15 mouse cellular contexts compared by ENCODE assay signal in genomic region chr6:55174741-55175181, GRCm38 (mm10). TPM values are rescaled to one million over a fixed set of nuclear protein-coding genes. Genes with fewer than 3 reads are reported as not detected.
DNase-seq lines count a peak whose midpoint lies in the region; ATAC-seq and TF ChIP-seq lines count a peak whose summit lies in the region.
"Had no signal": no experiment of that assay in that cellular context is flagged by ENCODE, and none has a peak within 500 bp of the region (broad histone marks: within the 10 kb centered on the region; RNA-seq: fewer than 3 reads in every experiment).

Gene Inmt, minus strand, starts transcription at chr6:55175043.

- peak within 1 kb of the TSS; percentile 44; the same call in 1 of the 2 replicates for H3K27ac ChIP-seq in gastrocnemius, adult 2 months
- no peak within 1 kb of the TSS for H3K27ac ChIP-seq in midbrain, embryonic 11.5 days (ENCODE audit: low read depth, low read length)
- H3K27ac ChIP-seq in midbrain, embryonic 10.5 days (replicated peaks), result no peak within 1 kb of the TSS
- H3K27ac ChIP-seq: hindbrain, postnatal 0 days; limb, embryonic 13.5 days; neural tube, embryonic 15.5 days had no signal

- no peaks in the 10 kb centered on the region for H3K9me3 ChIP-seq in midbrain, embryonic 11.5 days (ENCODE audit: control insufficient read depth, low read length)
- H3K9me3 ChIP-seq in midbrain, embryonic 10.5 days (replicated peaks), result no peaks in the 10 kb centered on the region
- H3K9me3 ChIP-seq: limb, embryonic 13.5 days; neural tube, embryonic 15.5 days had no signal

- H3K4me1 ChIP-seq in midbrain, embryonic 11.5 days (ENCODE audit: control insufficient read depth, insufficient read depth, low read length), result peaks cover 10% of the 10 kb centered on the region
- H3K4me1 ChIP-seq in midbrain, embryonic 10.5 days, result peaks cover 41% of the 10 kb centered on the region
- H3K4me1 ChIP-seq: neural tube, embryonic 15.5 days had no signal

- intact Hi-C loops in gastrocnemius, adult 2 months (cut with DNase I), result no loop called here

- no peak for TF ChIP-seq CTCF in gastrocnemius, adult 2 months (IDR thresholded peaks at IDR 0.05)

- H3K36me3 ChIP-seq in midbrain, embryonic 11.5 days (ENCODE audit: control insufficient read depth, insufficient read depth, low read length), result no peaks in the 10 kb centered on the region
- no peaks in the 10 kb centered on the region for H3K36me3 ChIP-seq in midbrain, embryonic 10.5 days
- H3K36me3 ChIP-seq: limb, embryonic 13.5 days; neural tube, embryonic 15.5 days had no signal

- H3K9ac ChIP-seq in midbrain, embryonic 11.5 days (ENCODE audit: low read length), result no peak within 1 kb of the TSS
- H3K9ac ChIP-seq: limb, embryonic 13.5 days; neural tube, embryonic 15.5 days had no signal

- H3K4me3 ChIP-seq in gastrocnemius, adult 2 months, result peak within 1 kb of the TSS; percentile 54
- no peak within 1 kb of the TSS for H3K4me3 ChIP-seq in midbrain, embryonic 11.5 days (ENCODE audit: low read depth, low read length)
- H3K4me3 ChIP-seq in midbrain, embryonic 10.5 days, result no peak within 1 kb of the TSS
- H3K4me3 ChIP-seq: limb, embryonic 13.5 days; neural tube, embryonic 15.5 days had no signal

- 79% methylated on average over 1 of the region's 1 CpGs for WGBS in midbrain, embryonic 11.5 days
- WGBS in midbrain, embryonic 10.5 days, result 82% methylated on average over 1 of the region's 1 CpGs

- DNase-seq in gastrocnemius, adult 2 months, result no peak
- no peak for DNase-seq in gastrocnemius, postnatal 4 days (ENCODE audit: low spot score in 2 of 2)
- peak; percentile 77 for DNase-seq in midbrain, embryonic 11.5 days (ENCODE audit: low spot score, missing footprints)
- DNase-seq in midbrain, embryonic 10.5 days (ENCODE audit: low spot score), result no peak
- DNase-seq in kidney, adult 9 months, result peak; percentile 84
- DNase-seq in lung, postnatal 25 days (ENCODE audit: low spot score), result peak; percentile 51
- no peak for DNase-seq in layer of hippocampus, adult 8-10 months (ENCODE audit: low spot score in 2 of 2)
- DNase-seq: adrenal gland, postnatal 10 days; cerebellum, adult 18-20 months; thymus, postnatal 36 days had no signal

- H3K27me3 ChIP-seq in midbrain, embryonic 11.5 days (ENCODE audit: control insufficient read depth, insufficient read depth, low read length), result no peaks in the 10 kb centered on the region
- peaks cover 58% of the 10 kb centered on the region for H3K27me3 ChIP-seq in midbrain, embryonic 10.5 days (ENCODE audit: low read depth, poor library complexity, severe bottlenecking)
- H3K27me3 ChIP-seq: limb, embryonic 13.5 days had no signal

- H3K4me2 ChIP-seq in midbrain, embryonic 11.5 days, result no peak within 1 kb of the TSS
- H3K4me2 ChIP-seq: limb, embryonic 13.5 days; neural tube, embryonic 15.5 days had no signal

- ATAC-seq in midbrain, embryonic 11.5 days (ENCODE audit: low FRiP score), result no peak
- no peak for ATAC-seq in erythroblast, adult 5-6 weeks (replicated peaks; ENCODE audit: low FRiP score, poor library complexity, severe bottlenecking)

RNA-seq across cellular contexts. Expression of gene Inmt, which starts in this region (rescaled TPM):
- 10 to 100 TPM; 15.5 to 33.0 TPM for total RNA-seq in gastrocnemius, adult 2 months (2021)
- not detected for total RNA-seq in gastrocnemius, postnatal 4 days (2021)
- 0.16 and 0.40 TPM in 2 replicates for polyA plus RNA-seq in midbrain, embryonic 11.5 days (2014; fragmentation: Nextera tagmentation; extraction: Ambion mirVana)
- 0.62 and 2.0 TPM in 2 replicates for polyA plus RNA-seq in midbrain, embryonic 10.5 days (2016; fragmentation: Nextera tagmentation; extraction: Ambion mirVana)
- total RNA-seq in layer of hippocampus, adult 8-10 months (2022), result 1 to 10 TPM; 1.2 to 6.0 (median 3.1) TPM
- total RNA-seq in erythroblast, adult 5-6 weeks (2015; ENCODE audit: low replicate concordance), result not detected in 2 replicates
- total RNA-seq in erythroblast, adult 5-6 weeks (2017; ENCODE audit: low replicate concordance), result not detected in 2 replicates
- total RNA-seq: granulocyte monocyte progenitor cell, adult 5-6 weeks had no signal
- polyA plus RNA-seq: hindbrain, postnatal 0 days; neural tube, embryonic 15.5 days had no signal

Comparison
In these comparisons a context has a peak if more than half of its experiments do, and no peak if none do; other contexts are left out.
1. Peak in DNase-seq in midbrain, embryonic 11.5 days; RNA of the gene not detected or under 1 TPM.
2. DNase-seq: peak in kidney, adult 9 months (single experiment) and lung, postnatal 25 days (single experiment); none in gastrocnemius, adult 2 months (single experiment), gastrocnemius, postnatal 4 days (0 of 2), midbrain, embryonic 10.5 days (single experiment) and layer of hippocampus, adult 8-10 months (0 of 2).